Mouse (Mus musculus): ENCODE results near the gene Osbpl7.

The Osbpl7 gene

GRCm38 (mm10) chr11:97083401-97084140 lies 33.1 kb downstream of the Osbpl7 start:
- DNase-seq: peak; percentile 11

DNA sequence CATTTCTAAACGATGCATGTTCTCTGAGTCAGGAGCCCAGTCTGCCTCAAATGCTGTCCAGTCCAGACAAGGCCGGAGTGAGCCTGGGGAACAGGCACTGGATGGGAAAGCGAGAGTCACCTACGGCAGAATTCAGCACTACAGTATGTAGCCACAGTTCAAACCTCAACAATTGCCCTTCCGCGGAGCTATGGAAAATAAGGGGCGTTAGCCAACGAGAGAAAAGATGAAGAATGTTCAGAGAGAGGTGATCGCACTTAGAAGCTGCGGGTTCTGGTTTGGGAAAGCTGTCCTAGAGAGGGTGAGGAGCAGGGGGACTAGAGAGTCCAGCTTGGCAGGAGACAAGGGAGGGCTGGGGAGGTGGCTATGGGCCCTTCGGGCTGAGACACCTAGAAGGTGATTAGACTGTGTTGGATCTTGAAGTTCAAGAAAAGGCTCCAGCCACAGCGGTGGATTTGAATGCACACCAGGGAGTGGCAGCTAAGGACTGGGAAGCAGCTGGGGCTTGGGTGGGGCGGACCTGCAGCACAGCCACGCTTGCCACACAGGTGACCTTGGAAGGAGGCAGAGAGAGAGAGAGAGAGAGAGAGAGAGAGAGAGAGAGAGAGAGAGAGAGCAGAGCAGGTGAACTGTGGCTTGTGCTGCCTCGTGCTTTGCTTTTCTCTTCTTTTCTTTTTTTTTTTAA lies 34.5 kb downstream of the Osbpl7 start:
- no peak for DNase-seq

GRCm38 (mm10) chr11:97086365-97086764 lies 35.9 kb downstream of the Osbpl7 start:
- DNase-seq: no peak

DNA sequence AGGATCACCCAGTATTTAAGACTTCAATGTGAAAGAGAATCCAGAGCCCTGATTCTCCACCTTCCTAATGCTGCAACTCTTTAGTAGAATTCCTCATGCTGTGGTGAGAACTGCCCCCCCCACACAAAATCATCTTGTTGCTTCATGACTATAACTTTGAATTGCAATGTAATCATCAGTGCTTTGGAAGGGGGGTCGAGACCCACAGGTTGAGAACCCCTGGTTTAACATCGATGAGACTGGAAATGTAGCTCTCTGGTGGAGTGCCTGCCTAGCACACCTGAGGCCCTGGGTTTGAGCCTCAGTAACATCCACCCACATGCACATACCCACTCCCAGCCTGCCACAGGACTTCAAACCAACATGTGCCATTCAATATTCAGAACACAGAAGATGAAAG lies 44.2 kb downstream of the Osbpl7 start:
- DNase-seq: no peak

GRCm38 (mm10) chr11:97098791-97099190 lies 48.4 kb downstream of the Osbpl7 start:
- no peak for DNase-seq

GRCm38 (mm10) chr11:97101722-97102121 lies 51.3 kb downstream of the Osbpl7 start:
- DNase-seq: peak; percentile 75

- no peak for DNase-seq
Observed at GRCm38 (mm10) chr11:97103163-97104090, 53.0 kb downstream of the Osbpl7 start.

DNA sequence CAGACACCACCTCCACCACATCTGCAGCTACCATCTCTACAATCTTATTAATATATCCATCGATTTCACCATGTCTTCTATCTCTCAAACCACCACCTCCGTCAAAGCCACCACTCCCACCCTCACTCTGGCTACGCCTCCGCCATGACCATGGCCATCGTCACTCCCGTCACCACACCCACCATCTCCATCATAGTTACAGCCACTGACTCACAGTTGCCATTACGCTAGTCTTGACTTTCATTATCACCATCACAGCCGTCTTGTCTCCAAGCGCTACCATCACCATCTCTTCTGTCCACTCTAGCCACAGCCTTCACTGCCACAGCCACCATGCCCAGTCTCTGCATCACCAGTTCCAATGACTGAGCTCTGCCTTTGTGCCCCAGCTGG lies 53.7 kb downstream of the Osbpl7 start:
- no peak for DNase-seq

DNA sequence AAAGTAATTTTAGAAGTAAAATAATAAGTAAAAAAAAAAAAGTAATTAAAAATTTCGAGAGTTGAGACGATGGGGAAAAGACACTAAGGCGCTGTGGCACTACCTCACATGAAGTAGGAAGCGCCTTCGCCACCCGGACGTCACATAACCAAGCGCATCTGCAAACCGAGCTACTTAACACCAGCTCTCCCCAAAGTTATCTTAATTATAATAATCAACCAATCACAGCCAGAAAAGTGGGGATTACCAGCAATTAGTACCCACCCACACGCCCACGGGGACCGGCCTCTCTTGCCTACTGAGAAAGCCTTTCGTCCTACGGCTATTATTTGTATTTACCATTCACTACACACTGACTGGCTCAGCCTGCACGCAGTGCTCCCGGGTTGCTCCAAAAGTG lies 58.5 kb downstream of the Osbpl7 start:
- DNase-seq: no peak

GRCm38 (mm10) chr11:97112519-97113125 lies 62.2 kb downstream of the Osbpl7 start:
- DNase-seq: no peak

GRCm38 (mm10) chr11:97114671-97115601 lies 64.5 kb downstream of the Osbpl7 start, which contains the start of gene Tbx21:
Gene Tbx21, minus strand, starts transcription at chr11:97115331.
- DNase-seq: peak; percentile 66

DNA sequence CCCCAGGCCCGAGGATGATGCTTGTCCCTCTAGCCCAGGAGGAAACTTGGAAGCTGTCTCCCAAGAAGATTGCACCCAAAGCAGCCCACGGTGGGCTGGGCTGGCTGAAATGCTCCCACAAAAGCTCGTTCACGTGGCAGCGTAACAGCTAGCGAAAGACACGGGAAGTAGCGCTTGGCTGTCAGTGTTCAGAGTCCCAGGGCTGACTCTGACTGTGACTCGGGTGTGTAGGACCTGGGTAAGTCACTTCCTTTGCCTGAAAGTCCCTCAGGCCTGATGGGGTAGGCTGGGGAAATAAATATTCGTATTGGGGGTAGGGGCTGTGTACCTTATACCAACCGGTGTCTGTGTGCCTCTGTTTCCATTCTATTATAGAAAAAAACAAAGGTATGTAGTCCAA lies 65.4 kb downstream of the Osbpl7 start:
- DNase-seq: no peak

Measured in embryo, embryonic 11 days (tissue).